Comparison of ENCODE assay signal across 7 mouse cellular contexts in genomic region chr6:83179390-83180117, GRCm38 (mm10). TPM values are rescaled to one million over a fixed set of nuclear protein-coding genes. Genes with fewer than 3 reads are reported as not detected.
DNase-seq lines count a peak whose midpoint lies in the region; ATAC-seq and TF ChIP-seq lines count a peak whose summit lies in the region.

No protein-coding gene starts in this region.

- H3K4me2 ChIP-seq in lung, postnatal 0 days (replicated peaks; ENCODE audit: low read depth, low read length), result peak overlapping the region; percentile 39; the same call in 1 of the 2 replicates
- H3K4me2 ChIP-seq in embryonic facial prominence, embryonic 12.5 days (replicated peaks), result peak overlapping the region; percentile 60
- H3K4me2 ChIP-seq in hindbrain, embryonic 15.5 days, result peak overlapping the region; percentile 72
- H3K4me2 ChIP-seq in liver, embryonic 13.5 days, result 0 out of 2 replicates have a peak overlapping the region, but pooled peaks have one; percentile 30

- no peaks in the 10 kb centered on the region for H3K27me3 ChIP-seq in lung, postnatal 0 days (replicated peaks; ENCODE audit: insufficient read depth, low read length)
- H3K27me3 ChIP-seq in embryonic facial prominence, embryonic 12.5 days, result no peaks in the 10 kb centered on the region
- no peaks in the 10 kb centered on the region for H3K27me3 ChIP-seq in hindbrain, embryonic 15.5 days
- no peaks in the 10 kb centered on the region for H3K27me3 ChIP-seq in liver, embryonic 13.5 days

- H3K4me3 ChIP-seq in lung, postnatal 0 days (ENCODE audit: low read depth, low read length), result no peak overlapping the region
- peak overlapping the region; percentile 32 for H3K4me3 ChIP-seq in embryonic facial prominence, embryonic 12.5 days
- peak overlapping the region; percentile 64 for H3K4me3 ChIP-seq in hindbrain, embryonic 15.5 days
- no peak overlapping the region for H3K4me3 ChIP-seq in liver, embryonic 13.5 days (replicated peaks)

- no peak overlapping the region for H3K9ac ChIP-seq in lung, postnatal 0 days (replicated peaks; ENCODE audit: low read depth)
- H3K9ac ChIP-seq in embryonic facial prominence, embryonic 12.5 days, result peak overlapping the region; percentile 55
- H3K9ac ChIP-seq in hindbrain, embryonic 15.5 days, result peak overlapping the region; percentile 77
- H3K9ac ChIP-seq in liver, embryonic 13.5 days, result no peak overlapping the region

- no peak for TF ChIP-seq EP300 in lung, postnatal 0 days (IDR thresholded peaks at IDR 0.05)

- peak; percentile 39 for DNase-seq in lung, postnatal 0 days (ENCODE audit: low spot score)
- DNase-seq in lung, adult 18-20 months, result no peak
- DNase-seq in liver, embryonic 13.5 days, result no peak
- DNase-seq in right cerebral cortex, postnatal 14 days, result peak; percentile 57
- DNase-seq in ovary, postnatal 14 days (ENCODE audit: low spot score), result no peak

- 35% methylated on average over 12 of the region's 12 CpGs for WGBS in lung, postnatal 0 days
- WGBS in embryonic facial prominence, embryonic 12.5 days, result 14% methylated on average over 12 of the region's 12 CpGs
- 16% methylated on average over 12 of the region's 12 CpGs for WGBS in hindbrain, embryonic 15.5 days
- WGBS in liver, embryonic 13.5 days (ENCODE audit: insufficient replicate concordance), result 65% methylated on average over 12 of the region's 12 CpGs

- no peak for TF ChIP-seq CTCF in lung, postnatal 0 days (IDR thresholded peaks at IDR 0.05)

- H3K4me1 ChIP-seq in lung, postnatal 0 days (ENCODE audit: insufficient read depth, low read depth, low read length), result peaks cover 2% of the 10 kb centered on the region; the same call in 1 of the 2 replicates
- H3K4me1 ChIP-seq in embryonic facial prominence, embryonic 12.5 days, result peaks cover 16% of the 10 kb centered on the region
- H3K4me1 ChIP-seq in hindbrain, embryonic 15.5 days (replicated peaks), result peaks cover 26% of the 10 kb centered on the region
- H3K4me1 ChIP-seq in liver, embryonic 13.5 days (replicated peaks), result peaks cover 21% of the 10 kb centered on the region

- ATAC-seq in lung, postnatal 0 days, result peak; percentile 67
- ATAC-seq in embryonic facial prominence, embryonic 12.5 days (ENCODE audit: insufficient number of reproducible peaks, insufficient read depth, low FRiP score, low TSS enrichment), result peak; percentile 58; the same call in 1 of the 2 replicates
- ATAC-seq in hindbrain, embryonic 15.5 days (ENCODE audit: low FRiP score, low read depth), result peak; percentile 89
- no peak for ATAC-seq in liver, embryonic 13.5 days (ENCODE audit: low read depth)

- H3K36me3 ChIP-seq in lung, postnatal 0 days (ENCODE audit: insufficient read depth, low read length), result peaks cover 13% of the 10 kb centered on the region; the same call in 1 of the 2 replicates
- H3K36me3 ChIP-seq in embryonic facial prominence, embryonic 12.5 days, result peaks cover 28% of the 10 kb centered on the region
- peaks cover 18% of the 10 kb centered on the region; the same call in 1 of the 2 replicates for H3K36me3 ChIP-seq in hindbrain, embryonic 15.5 days
- peaks cover 24% of the 10 kb centered on the region for H3K36me3 ChIP-seq in liver, embryonic 13.5 days

- H3K27ac ChIP-seq in lung, postnatal 0 days (ENCODE audit: low read length), result no peak overlapping the region
- H3K27ac ChIP-seq in embryonic facial prominence, embryonic 12.5 days, result no peak overlapping the region
- H3K27ac ChIP-seq in hindbrain, embryonic 15.5 days (replicated peaks), result peak overlapping the region; percentile 64; the same call in 1 of the 2 replicates
- no peak overlapping the region for H3K27ac ChIP-seq in liver, embryonic 13.5 days

- no peaks in the 10 kb centered on the region for H3K9me3 ChIP-seq in lung, postnatal 0 days (ENCODE audit: low read length)
- H3K9me3 ChIP-seq in embryonic facial prominence, embryonic 12.5 days, result no peaks in the 10 kb centered on the region
- H3K9me3 ChIP-seq in hindbrain, embryonic 15.5 days, result no peaks in the 10 kb centered on the region
- H3K9me3 ChIP-seq in liver, embryonic 13.5 days (replicated peaks), result no peaks in the 10 kb centered on the region

RNA-seq across cellular contexts. Expression of gene Dctn1, which starts 13.8 kb away (rescaled TPM):
- polyA plus RNA-seq in lung, postnatal 0 days (2015; fragmentation: Nextera tagmentation; extraction: Ambion mirVana), result 55.3 and 63.7 TPM in 2 replicates
- polyA plus RNA-seq in embryonic facial prominence, embryonic 12.5 days (2016; fragmentation: Nextera tagmentation; extraction: Ambion mirVana), result 121 and 126 TPM in 2 replicates
- polyA plus RNA-seq in hindbrain, embryonic 15.5 days (2015; fragmentation: Nextera tagmentation; extraction: Ambion mirVana), result 148 and 160 TPM in 2 replicates
- polyA plus RNA-seq in liver, embryonic 13.5 days (2015; fragmentation: Nextera tagmentation; extraction: Ambion mirVana), result 28.0 and 30.7 TPM in 2 replicates

RNA-seq across cellular contexts. Expression of gene 1700003E16Rik, which starts 23.4 kb away (rescaled TPM):
- 6.1 and 9.8 TPM in 2 replicates for polyA plus RNA-seq in lung, postnatal 0 days (2015; fragmentation: Nextera tagmentation; extraction: Ambion mirVana)
- 2.8 and 2.9 TPM in 2 replicates for polyA plus RNA-seq in embryonic facial prominence, embryonic 12.5 days (2016; fragmentation: Nextera tagmentation; extraction: Ambion mirVana)
- 9.7 and 9.8 TPM in 2 replicates for polyA plus RNA-seq in hindbrain, embryonic 15.5 days (2015; fragmentation: Nextera tagmentation; extraction: Ambion mirVana)
- 0.15 and 0.20 TPM in 2 replicates for polyA plus RNA-seq in liver, embryonic 13.5 days (2015; fragmentation: Nextera tagmentation; extraction: Ambion mirVana)

RNA-seq across cellular contexts. Expression of gene Wdr54, which starts 23.4 kb away (rescaled TPM):
- 3.1 and 3.3 TPM in 2 replicates for polyA plus RNA-seq in lung, postnatal 0 days (2015; fragmentation: Nextera tagmentation; extraction: Ambion mirVana)
- 10.0 and 11.3 TPM in 2 replicates for polyA plus RNA-seq in embryonic facial prominence, embryonic 12.5 days (2016; fragmentation: Nextera tagmentation; extraction: Ambion mirVana)
- polyA plus RNA-seq in hindbrain, embryonic 15.5 days (2015; fragmentation: Nextera tagmentation; extraction: Ambion mirVana), result 17.8 and 19.3 TPM in 2 replicates
- 0.60 and 0.67 TPM in 2 replicates for polyA plus RNA-seq in liver, embryonic 13.5 days (2015; fragmentation: Nextera tagmentation; extraction: Ambion mirVana)

RNA-seq across cellular contexts. Expression of gene Slc4a5, which starts 40.1 kb away (rescaled TPM):
- 5.0 and 5.3 TPM in 2 replicates for polyA plus RNA-seq in lung, postnatal 0 days (2015; fragmentation: Nextera tagmentation; extraction: Ambion mirVana)
- polyA plus RNA-seq in embryonic facial prominence, embryonic 12.5 days (2016; fragmentation: Nextera tagmentation; extraction: Ambion mirVana), result 0.62 and 1.1 TPM in 2 replicates
- polyA plus RNA-seq in hindbrain, embryonic 15.5 days (2015; fragmentation: Nextera tagmentation; extraction: Ambion mirVana), result 2.2 and 2.8 TPM in 2 replicates
- 0.86 and 0.89 TPM in 2 replicates for polyA plus RNA-seq in liver, embryonic 13.5 days (2015; fragmentation: Nextera tagmentation; extraction: Ambion mirVana)

RNA-seq across cellular contexts. Expression of gene Rtkn, which starts 44.3 kb away (rescaled TPM):
- polyA plus RNA-seq in lung, postnatal 0 days (2015; fragmentation: Nextera tagmentation; extraction: Ambion mirVana), result 51.2 and 63.8 TPM in 2 replicates
- polyA plus RNA-seq in embryonic facial prominence, embryonic 12.5 days (2016; fragmentation: Nextera tagmentation; extraction: Ambion mirVana), result 51.3 and 54.6 TPM in 2 replicates
- polyA plus RNA-seq in hindbrain, embryonic 15.5 days (2015; fragmentation: Nextera tagmentation; extraction: Ambion mirVana), result 14.9 and 17.8 TPM in 2 replicates
- polyA plus RNA-seq in liver, embryonic 13.5 days (2015; fragmentation: Nextera tagmentation; extraction: Ambion mirVana), result 10.1 and 11.7 TPM in 2 replicates

Comparison
In these comparisons a context has a peak if more than half of its experiments do, and no peak if none do; other contexts are left out.
1. DNase-seq: peak in lung, postnatal 0 days (single experiment) and right cerebral cortex, postnatal 14 days (single experiment); none in lung, adult 18-20 months (0 of 2), liver, embryonic 13.5 days (single experiment) and ovary, postnatal 14 days (single experiment).
2. H3K4me3 ChIP-seq: peak in embryonic facial prominence, embryonic 12.5 days (single experiment) and hindbrain, embryonic 15.5 days (single experiment); none in lung, postnatal 0 days (single experiment) and liver, embryonic 13.5 days (single experiment).
3. H3K9ac ChIP-seq: peak in embryonic facial prominence, embryonic 12.5 days (single experiment) and hindbrain, embryonic 15.5 days (single experiment); none in lung, postnatal 0 days (single experiment) and liver, embryonic 13.5 days (single experiment).
4. Peak in every context shown above with its lines, with median percentiles within 50 percentile points of each other: H3K4me2 ChIP-seq.